Mouse (Mus musculus) ES-E14 (cell line): Measurements from ENCODE around the gene LTO1.

ENCODE experiments used
- CHD2 ChIP-seq: IDR thresholded peaks from 2 replicates; pipeline ENCODE4 v1.6.1; 2014; ENCODE audit warnings: mild to moderate bottlenecking, low read depth, low read length, inconsistent platforms
- HCFC1 ChIP-seq: IDR thresholded peaks from 2 replicates; pipeline ENCODE4 v1.6.1; 2012; ENCODE audit warnings: low read length, inconsistent platforms, borderline replicate concordance; ENCODE audit not compliant: insufficient read depth
- MAFK ChIP-seq: IDR thresholded peaks from 2 replicates; pipeline ENCODE4 v1.6.1; 2014; ENCODE audit warnings: mild to moderate bottlenecking, low read depth, low read length, inconsistent platforms; ENCODE audit not compliant: insufficient read depth
- ZC3H11A ChIP-seq: IDR thresholded peaks from 2 replicates; pipeline ENCODE4 v1.6.1; 2012; ENCODE audit warnings: low read depth, mild to moderate bottlenecking, inconsistent platforms, low read length, borderline replicate concordance
- ZNF384 ChIP-seq: IDR thresholded peaks from 2 replicates; pipeline ENCODE4 v1.6.1; 2012; ENCODE audit warnings: low read depth, low read length, inconsistent platforms

DNA sequence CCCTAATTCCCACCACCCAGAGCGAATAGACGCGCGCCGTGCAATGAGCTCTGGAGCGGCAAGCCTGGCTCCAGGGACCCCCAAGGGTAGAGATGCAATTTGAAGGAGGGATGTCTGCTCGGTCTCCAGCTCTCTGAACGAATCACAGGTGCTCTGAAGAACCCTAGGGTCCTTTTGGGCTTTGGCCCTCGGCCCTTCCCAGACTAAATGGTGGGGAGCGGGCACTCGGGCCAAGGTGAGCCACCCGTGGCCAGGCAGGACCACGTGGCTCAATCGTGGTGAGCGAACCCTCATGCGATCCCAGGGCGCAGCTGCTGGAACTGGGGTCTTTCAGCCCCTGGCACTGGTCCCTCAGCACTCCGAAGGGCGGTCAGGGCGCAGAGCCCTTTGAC lies 27.8 kb downstream of the LTO1 start:
- no peak for TF ChIP-seq CHD2
- no peak for TF ChIP-seq MAFK
- TF ChIP-seq ZNF384 = no peak
- no peak for TF ChIP-seq ZC3H11A
- TF ChIP-seq HCFC1 = no peak
